Mouse (Mus musculus) midbrain, embryonic 16.5 days (tissue): Measurements from ENCODE around the gene Serpina1e. TPM values are rescaled to one million over a fixed set of nuclear protein-coding genes. Genes with fewer than 3 reads are reported as not detected.

Experiments used
- ATAC-seq: fragments of 200-750 bp; cut with Nextera tagmentation; 2 replicates; pipeline ENCODE4 v1.8.0; 2017; ENCODE audit warnings: moderate TSS enrichment
- H3K27ac ChIP-seq: fragments of 300-500 bp; sonication (generic); 2 replicates; pipeline ENCODE4 v1.5.1; 2014; ENCODE audit warnings: mild to moderate bottlenecking, low read length, mixed read lengths
- H3K27me3 ChIP-seq: fragments of 300-500 bp; sonication (generic); 2 replicates; pipeline ENCODE4 v1.6.1; 2014; ENCODE audit warnings: low read depth, low read length, mixed read lengths; ENCODE audit not compliant: control insufficient read depth, insufficient read depth
- H3K36me3 ChIP-seq: fragments of 300-500 bp; sonication (generic); 2 replicates; pipeline ENCODE4 v1.6.1; 2014; ENCODE audit warnings: mild to moderate bottlenecking, low read length, moderate library complexity, mixed read lengths; ENCODE audit not compliant: control insufficient read depth, insufficient read depth
- H3K4me1 ChIP-seq: fragments of 300-500 bp; sonication (generic); 2 replicates; pipeline ENCODE4 v1.6.1; 2014; ENCODE audit warnings: mild to moderate bottlenecking, low read length, mixed read lengths; ENCODE audit not compliant: control insufficient read depth, insufficient read depth
- H3K4me2 ChIP-seq: fragments of 300-500 bp; sonication (generic); 2 replicates; pipeline ENCODE4 v1.6.1; 2014; ENCODE audit warnings: mild to moderate bottlenecking, low read length, mixed read lengths
- H3K4me3 ChIP-seq: fragments of 300-500 bp; sonication (generic); 2 replicates; pipeline ENCODE4 v1.5.1; 2014; ENCODE audit warnings: low read depth, mild to moderate bottlenecking, low read length, moderate library complexity, mixed read lengths
- H3K9ac ChIP-seq: fragments of 300-500 bp; sonication (generic); 2 replicates; pipeline ENCODE4 v1.6.1; 2014; ENCODE audit warnings: low read depth, low read length, mixed read lengths
- H3K9me3 ChIP-seq: fragments of 300-500 bp; sonication (generic); replicated peaks from 2 replicates; pipeline ENCODE4 v1.6.1; 2014; ENCODE audit warnings: mild to moderate bottlenecking, low read length, mixed read lengths; ENCODE audit not compliant: control insufficient read depth, poor library complexity, severe bottlenecking
- WGBS: fragments of 180-500 bp; shearing (Covaris S2); extraction: QIAGEN DNeasy Blood & Tissue Kit; methylation state at CpG from one replicate; pipeline ENCODE4 v1.1.7; 2014; 5-methylcytosine and 5-hydroxymethylcytosine counted together
- polyA plus RNA-seq: library from polyadenylated mRNA; unstranded; fragments of >200 nt; fragmentation: Nextera tagmentation; extraction: Ambion mirVana; gene quantifications from 2 replicates; pipeline ENCODE4 v1.2.1, GENCODE M21; 2015

Gene Serpina1e
- polyA plus RNA-seq, 1 experiment from 2014 or later = not detected

DNA sequence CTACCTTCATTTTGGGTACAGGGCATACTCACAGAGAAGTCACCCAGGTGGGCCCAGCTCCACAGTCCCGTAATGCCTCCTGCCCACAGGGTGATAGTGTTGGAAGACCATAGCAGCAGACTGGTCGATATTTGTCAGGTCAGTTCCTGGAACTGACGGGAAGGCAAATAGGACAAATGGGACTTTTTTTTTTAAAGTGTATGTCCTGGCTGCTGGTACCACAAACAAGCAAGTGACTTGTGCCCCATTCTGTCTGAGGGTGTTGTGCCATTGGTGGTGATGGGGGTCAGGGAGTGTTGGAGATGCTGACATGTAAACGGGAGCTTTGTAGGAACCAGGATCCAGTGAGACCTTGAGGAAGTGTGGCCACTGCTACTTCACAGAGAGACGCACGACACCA lies 31.1 kb upstream of the Serpina1e start, which contains the start of gene Serpina11:
Serpina11 (minus strand) TSS at position 101 of the 400 bp plus-strand sequence.
- ATAC-seq = no peak
- Histone ChIP-seq H3K27me3 (no peaks in the 10 kb centered on the region), H3K4me3 (no peak within 1 kb of the TSS), H3K4me2 (no peak within 1 kb of the TSS), H3K9ac (no peak within 1 kb of the TSS), H3K36me3 (no peaks in the 10 kb centered on the region), H3K27ac (no peak within 1 kb of the TSS), H3K9me3 (no peaks in the 10 kb centered on the region), H3K4me1 (no peaks in the 10 kb centered on the region)
- WGBS = 90% methylated on average over 6 of the region's 6 CpGs

DNA sequence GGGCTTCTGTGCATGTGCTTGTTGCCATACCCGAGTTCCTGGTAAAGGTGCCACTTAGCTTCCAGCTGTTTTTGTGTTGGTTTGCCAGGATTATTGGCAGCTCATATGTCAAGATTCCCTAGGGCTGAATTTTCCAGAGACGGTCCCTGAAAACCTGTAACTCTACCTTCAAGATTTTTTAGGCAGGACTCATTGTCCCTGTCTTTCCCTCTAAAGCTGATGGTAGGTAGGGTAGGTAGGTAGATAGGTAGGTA lies 30.7 kb upstream of the Serpina1e start:
- no peaks in the 10 kb centered on the region for H3K4me1 ChIP-seq
- H3K36me3 ChIP-seq = no peaks in the 10 kb centered on the region
- no peak for ATAC-seq
- no peak overlapping the region for H3K4me3 ChIP-seq
- H3K9ac ChIP-seq = no peak overlapping the region
- H3K9me3 ChIP-seq = no peaks in the 10 kb centered on the region
- H3K27me3 ChIP-seq = no peaks in the 10 kb centered on the region
- H3K4me2 ChIP-seq = no peak overlapping the region
- H3K27ac ChIP-seq = no peak overlapping the region
- 64% methylated on average over 2 of the region's 2 CpGs for WGBS

DNA sequence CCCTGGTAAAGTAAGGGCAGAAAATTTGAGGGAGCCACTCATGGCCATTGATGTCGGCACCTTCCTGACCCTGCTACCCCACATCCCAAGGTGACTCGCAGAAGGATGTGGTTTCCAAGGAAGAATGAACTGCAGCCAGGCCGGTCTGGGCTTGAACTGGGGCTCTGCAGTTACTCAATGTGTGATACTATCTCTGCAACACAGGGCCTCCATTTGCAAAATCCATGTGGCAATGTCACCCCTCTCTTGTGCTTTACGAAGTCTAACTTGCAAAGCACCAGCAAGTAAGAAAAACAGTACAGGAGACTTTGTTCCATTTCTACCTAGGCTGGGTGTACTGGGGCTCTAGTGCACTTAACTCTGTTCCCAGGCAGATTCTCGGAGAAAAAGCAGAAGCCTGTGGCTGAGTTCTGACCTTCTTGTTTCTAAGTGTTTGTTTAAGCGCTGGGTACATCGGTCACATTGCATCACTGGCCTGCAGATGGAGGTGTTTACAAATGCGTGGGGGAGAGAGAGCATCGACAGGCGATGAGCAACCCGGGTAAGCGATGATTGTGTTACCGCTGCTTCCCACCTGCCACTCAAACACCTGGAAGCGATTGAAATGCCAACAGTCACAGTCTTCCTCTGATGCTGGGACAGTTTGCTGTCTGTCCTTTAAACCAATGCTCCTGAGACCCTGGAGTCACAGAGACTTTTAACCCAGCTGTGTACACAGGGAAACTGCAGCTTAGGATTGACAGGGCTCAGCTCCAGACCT lies 30.2 kb upstream of the Serpina1e start:
- Histone ChIP-seq H3K4me2 (no peak overlapping the region), H3K9me3 (no peaks in the 10 kb centered on the region), H3K4me3 (no peak overlapping the region), H3K27me3 (no peaks in the 10 kb centered on the region), H3K36me3 (no peaks in the 10 kb centered on the region), H3K27ac (no peak overlapping the region), H3K9ac (no peak overlapping the region), H3K4me1 (no peaks in the 10 kb centered on the region)
- 59% methylated on average over 14 of the region's 14 CpGs for WGBS
- no peak for ATAC-seq

DNA sequence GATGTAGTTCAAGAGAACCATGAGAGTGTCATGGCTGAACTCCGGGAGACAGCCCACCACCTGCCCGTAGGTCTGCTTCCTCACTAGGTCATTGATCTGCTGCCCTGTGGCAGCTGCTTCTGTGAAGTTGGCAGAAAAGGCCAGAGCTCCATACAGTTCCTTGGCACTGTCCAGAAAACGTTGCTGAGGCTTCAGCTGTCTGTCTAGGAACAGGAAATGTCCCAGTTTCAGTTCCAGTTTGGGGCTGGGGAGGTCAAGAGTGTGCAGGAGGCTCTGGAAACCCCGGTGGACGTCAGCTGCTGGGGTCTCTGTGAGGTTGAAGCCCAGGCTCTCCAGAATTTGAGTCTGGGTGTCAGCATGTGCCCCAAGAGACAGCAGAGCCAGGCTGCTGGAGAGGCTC lies 27.1 kb upstream of the Serpina1e start:
- no peak for ATAC-seq
- H3K9ac ChIP-seq = no peak overlapping the region
- H3K27me3 ChIP-seq = no peaks in the 10 kb centered on the region
- H3K4me3 ChIP-seq = no peak overlapping the region
- WGBS = 74% methylated on average over 5 of the region's 5 CpGs
- no peaks in the 10 kb centered on the region for H3K36me3 ChIP-seq
- H3K4me1 ChIP-seq = no peaks in the 10 kb centered on the region
- H3K27ac ChIP-seq = no peak overlapping the region
- H3K9me3 ChIP-seq = no peaks in the 10 kb centered on the region
- no peak overlapping the region for H3K4me2 ChIP-seq

DNA sequence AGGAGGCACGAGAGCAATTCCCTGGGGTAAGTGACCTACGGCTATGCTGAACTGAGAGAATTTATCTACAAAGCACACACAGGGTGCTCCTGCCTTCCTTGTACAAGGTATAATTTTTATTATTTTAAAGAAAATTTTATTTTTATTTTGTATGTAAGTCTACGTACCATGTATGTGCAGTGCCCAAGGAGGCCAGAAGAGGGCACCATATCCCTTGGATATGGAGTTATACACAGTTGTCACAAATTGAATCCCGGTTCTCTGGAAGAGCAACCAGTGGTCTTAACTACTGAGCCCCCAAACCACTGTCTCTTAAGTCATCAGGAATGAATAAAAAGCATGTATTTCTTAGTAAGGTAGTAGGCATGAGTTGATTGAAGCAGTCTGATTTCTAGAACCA lies 26.2 kb upstream of the Serpina1e start:
- H3K36me3 ChIP-seq = no peaks in the 10 kb centered on the region
- no peak overlapping the region for H3K27ac ChIP-seq
- no peak for ATAC-seq
- no peaks in the 10 kb centered on the region for H3K9me3 ChIP-seq
- H3K4me2 ChIP-seq = no peak overlapping the region
- no peak overlapping the region for H3K4me3 ChIP-seq
- H3K27me3 ChIP-seq = no peaks in the 10 kb centered on the region
- 55% methylated on average over 4 of the region's 4 CpGs for WGBS
- no peak overlapping the region for H3K9ac ChIP-seq
- H3K4me1 ChIP-seq = no peaks in the 10 kb centered on the region

DNA sequence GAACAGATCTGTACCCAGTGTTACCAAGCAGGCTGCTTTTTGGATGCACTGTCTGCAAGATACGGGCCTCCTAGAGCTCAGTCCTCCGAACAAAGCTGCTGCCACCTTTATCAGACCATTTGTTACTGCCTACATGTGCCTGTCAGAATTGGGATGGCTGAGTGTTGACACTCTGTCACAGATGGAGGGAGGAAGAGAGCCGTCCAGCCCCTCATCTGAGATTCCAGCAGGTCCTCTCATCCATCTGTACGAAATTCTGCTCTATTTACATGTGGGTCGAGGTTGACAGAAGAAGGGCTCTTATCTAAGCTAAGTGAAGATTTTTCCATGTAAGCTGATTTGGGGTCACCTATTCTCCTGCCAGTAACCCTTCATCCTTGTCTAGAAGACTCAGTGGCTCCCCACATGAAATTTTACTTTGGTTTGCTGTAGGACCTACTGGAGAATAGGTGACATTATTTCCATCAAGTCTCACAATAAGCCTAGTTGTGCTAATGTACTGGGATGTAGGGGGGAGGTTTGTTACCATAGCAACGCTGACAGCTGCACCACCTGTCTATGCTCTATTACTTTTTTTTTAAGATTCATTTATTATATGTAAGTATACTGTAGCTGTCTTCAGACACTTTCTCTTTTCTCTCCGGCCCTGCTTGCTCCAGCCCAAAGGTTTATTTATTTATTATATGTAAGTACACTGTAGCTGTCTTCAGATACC lies 23.0 kb upstream of the Serpina1e start:
- Histone ChIP-seq H3K27ac (no peak overlapping the region), H3K4me1 (no peaks in the 10 kb centered on the region), H3K27me3 (no peaks in the 10 kb centered on the region), H3K36me3 (no peaks in the 10 kb centered on the region), H3K9me3 (no peaks in the 10 kb centered on the region), H3K4me2 (no peak overlapping the region), H3K9ac (no peak overlapping the region), H3K4me3 (no peak overlapping the region)
- peak; percentile 68 for ATAC-seq
- 80% methylated on average over 7 of the region's 7 CpGs for WGBS

DNA sequence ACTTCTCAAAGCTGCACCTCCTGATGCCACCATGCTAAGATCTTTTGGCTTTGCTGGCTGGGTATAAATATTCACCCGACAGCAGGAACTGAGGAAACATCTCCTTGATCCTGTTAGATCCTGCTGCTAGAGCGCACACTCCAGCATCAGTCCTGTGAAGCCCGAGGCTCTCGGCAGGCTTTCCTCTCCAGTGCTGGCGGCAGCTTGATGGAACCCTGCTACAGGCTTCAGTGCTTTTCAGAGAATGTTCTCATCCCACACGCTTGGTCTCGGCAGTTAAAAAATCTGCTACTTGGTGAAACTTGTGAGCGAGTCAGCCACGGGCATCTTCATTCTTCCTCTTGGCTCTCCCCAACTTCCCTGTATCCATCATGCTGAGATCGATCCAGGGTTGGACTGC lies 19.5 kb upstream of the Serpina1e start:
- no peak overlapping the region for H3K9ac ChIP-seq
- 91% methylated on average over 10 of the region's 10 CpGs for WGBS
- no peaks in the 10 kb centered on the region for H3K36me3 ChIP-seq
- H3K27ac ChIP-seq = no peak overlapping the region
- no peaks in the 10 kb centered on the region for H3K27me3 ChIP-seq
- H3K4me3 ChIP-seq = no peak overlapping the region
- no peaks in the 10 kb centered on the region for H3K4me1 ChIP-seq
- H3K9me3 ChIP-seq = no peaks in the 10 kb centered on the region
- ATAC-seq = no peak
- no peak overlapping the region for H3K4me2 ChIP-seq

DNA sequence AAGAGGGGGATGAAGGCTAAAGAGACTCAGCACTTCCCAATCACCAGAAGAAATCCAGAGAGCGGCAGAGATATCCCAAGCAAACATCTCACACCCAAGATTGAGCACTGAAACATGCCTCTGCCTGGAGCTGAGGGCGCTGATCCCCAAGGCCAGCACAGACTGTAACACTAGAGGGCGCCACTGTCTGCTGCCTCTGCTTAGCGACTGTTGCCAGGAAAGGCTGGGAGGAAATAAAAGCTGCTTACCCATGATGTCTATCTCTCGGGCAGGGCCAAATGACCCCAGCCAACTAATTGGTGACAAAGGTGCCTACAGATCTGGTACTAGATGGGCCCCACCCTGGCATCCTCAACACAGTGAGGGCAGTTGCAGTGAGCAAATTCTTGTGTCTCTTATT lies 19.1 kb upstream of the Serpina1e start:
- no peaks in the 10 kb centered on the region for H3K36me3 ChIP-seq
- no peak for ATAC-seq
- H3K4me3 ChIP-seq = no peak overlapping the region
- H3K4me2 ChIP-seq = no peak overlapping the region
- H3K9ac ChIP-seq = no peak overlapping the region
- no peak overlapping the region for H3K27ac ChIP-seq
- H3K27me3 ChIP-seq = no peaks in the 10 kb centered on the region
- WGBS = 25% methylated on average over 5 of the region's 5 CpGs
- no peaks in the 10 kb centered on the region for H3K4me1 ChIP-seq
- H3K9me3 ChIP-seq = no peaks in the 10 kb centered on the region

DNA sequence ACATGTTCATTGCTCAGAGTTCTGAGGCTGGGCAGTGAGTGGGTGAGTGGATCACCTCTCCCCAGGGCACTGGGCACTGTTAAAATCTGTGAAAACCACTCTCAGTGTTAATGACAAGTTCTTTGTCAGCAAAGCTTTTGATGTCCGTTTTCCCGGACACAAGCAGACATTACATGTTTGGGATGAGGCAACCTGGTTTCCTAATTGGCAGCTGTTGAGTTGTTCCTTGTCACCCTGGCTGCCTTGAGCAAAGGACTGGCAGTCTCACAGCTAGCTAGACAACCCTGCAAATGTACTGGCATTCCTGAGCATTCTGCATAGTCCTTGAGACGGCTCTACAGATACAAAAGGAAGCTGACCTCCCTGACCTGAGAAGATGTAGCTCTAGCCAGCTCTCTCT lies 18.3 kb upstream of the Serpina1e start:
- no peak for ATAC-seq
- no peak overlapping the region for H3K4me3 ChIP-seq
- no peaks in the 10 kb centered on the region for H3K9me3 ChIP-seq
- no peak overlapping the region for H3K4me2 ChIP-seq
- no peaks in the 10 kb centered on the region for H3K36me3 ChIP-seq
- no peak overlapping the region for H3K27ac ChIP-seq
- no peaks in the 10 kb centered on the region for H3K27me3 ChIP-seq
- no peaks in the 10 kb centered on the region for H3K4me1 ChIP-seq
- no peak overlapping the region for H3K9ac ChIP-seq
- 50% methylated on average over 3 of the region's 3 CpGs for WGBS
